Mouse (Mus musculus): ENCODE results near the gene Magea10.

Gene Magea10

DNA sequence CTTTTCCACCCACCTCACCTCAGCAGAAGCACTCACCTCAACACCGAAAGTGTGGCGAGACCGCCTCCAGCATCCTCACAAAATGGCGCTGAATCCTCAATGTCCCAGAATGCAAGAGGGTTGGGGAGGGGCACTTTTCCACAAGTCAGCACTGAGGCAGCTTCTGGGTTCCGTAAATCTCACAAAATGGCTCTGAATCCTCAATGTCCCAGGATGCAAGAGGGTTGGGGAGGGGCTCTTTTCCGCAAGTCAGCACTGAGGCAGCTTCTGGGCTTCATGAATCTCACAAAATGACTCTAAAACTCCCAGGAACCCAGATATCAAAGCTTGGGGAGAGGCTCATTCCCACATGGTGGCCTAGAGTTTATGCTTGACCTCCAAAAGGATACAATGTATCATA is at the start of gene Magea10:
Magea10 (minus strand) TSS at position 101 of the 400 bp plus-strand sequence.
- no peak for DNase-seq

DNA sequence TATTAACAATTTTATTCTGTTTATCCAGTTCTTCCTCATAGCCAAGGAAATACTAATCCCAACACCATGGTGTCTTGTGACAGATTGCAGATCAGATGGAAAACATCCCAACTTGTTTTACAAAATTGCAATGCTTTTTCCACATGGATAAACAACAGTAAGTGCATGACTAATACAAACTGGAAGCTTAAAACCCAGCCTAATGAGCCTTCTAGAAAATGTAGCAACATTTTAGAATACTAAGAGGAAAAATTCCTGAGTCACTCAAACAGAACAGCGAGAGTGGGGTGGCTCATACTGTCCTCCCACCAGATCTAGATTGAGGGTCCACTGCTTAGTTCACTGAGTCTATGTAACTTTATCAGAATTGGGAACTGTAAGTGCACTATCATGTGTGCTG is 4.7 kb downstream of the Magea10 start:
- DNase-seq: no peak
